Mouse (Mus musculus): ENCODE measurements around the gene Pou3f1.

DNA sequence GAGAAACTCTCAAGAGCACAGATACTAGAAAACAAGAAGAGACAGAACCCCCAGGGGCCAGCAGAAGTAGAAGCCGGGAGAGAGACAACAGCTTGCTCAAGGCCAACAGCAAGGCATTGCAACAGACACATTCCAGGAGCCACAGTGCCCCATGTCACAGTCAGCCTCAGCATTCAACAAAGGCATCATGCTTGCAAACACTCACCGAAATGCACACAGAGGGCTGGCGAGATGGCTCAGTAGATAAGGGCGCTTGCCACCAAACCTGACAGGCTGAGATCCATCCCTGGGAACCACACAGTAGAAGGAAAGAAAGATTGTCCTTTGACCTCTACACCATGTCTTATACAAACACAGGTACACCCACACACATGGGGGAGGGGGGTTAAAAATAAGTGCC, 44.8 kb upstream of the Pou3f1 start:
- TF ChIP-seq CTCF (IDR thresholded peaks at IDR 0.05): no peak
- no peak for TF ChIP-seq POLR2A (IDR thresholded peaks at IDR 0.05; ENCODE audit: insufficient read depth, low read depth, low read length)
- TF ChIP-seq EP300 (IDR thresholded peaks at IDR 0.05; ENCODE audit: insufficient read depth, low read depth, low read length): no peak
